Mouse (Mus musculus) forebrain, embryonic 12.5 days (tissue): Measurements from ENCODE around the gene Gm20388. TPM values are rescaled to one million over a fixed set of nuclear protein-coding genes. Genes with fewer than 3 reads are reported as not detected.

Experiments
- ATAC-seq: fragments of 200-750 bp; cut with Nextera tagmentation; 2 replicates; pipeline ENCODE4 v1.8.0; 2017; ENCODE audit warnings: moderate TSS enrichment; ENCODE audit not compliant: low FRiP score
- H3K27ac ChIP-seq: fragments of 300-500 bp; sonication (generic); 2 replicates; pipeline ENCODE4 v1.5.1; 2016; ENCODE audit warnings: mild to moderate bottlenecking
- H3K27me3 ChIP-seq: fragments of 300-500 bp; sonication (generic); 2 replicates; pipeline ENCODE4 v1.6.1; 2016; ENCODE audit warnings: mild to moderate bottlenecking
- H3K36me3 ChIP-seq: fragments of 300-500 bp; sonication (generic); replicated peaks from 2 replicates; pipeline ENCODE4 v1.6.1; 2016; ENCODE audit warnings: mild to moderate bottlenecking
- H3K4me1 ChIP-seq: fragments of 300-500 bp; sonication (generic); 2 replicates; pipeline ENCODE4 v1.6.1; 2016
- H3K4me2 ChIP-seq: fragments of 300-500 bp; sonication (generic); 2 replicates; pipeline ENCODE4 v1.6.1; 2016; ENCODE audit warnings: mild to moderate bottlenecking, moderate library complexity
- H3K4me3 ChIP-seq: fragments of 300-500 bp; sonication (generic); replicated peaks from 2 replicates; pipeline ENCODE4 v1.5.1; 2016; ENCODE audit warnings: mild to moderate bottlenecking
- H3K9ac ChIP-seq: fragments of 300-500 bp; sonication (generic); 2 replicates; pipeline ENCODE4 v1.6.1; 2016; ENCODE audit warnings: mild to moderate bottlenecking
- H3K9me3 ChIP-seq: fragments of 300-500 bp; sonication (generic); 2 replicates; pipeline ENCODE4 v1.6.1; 2016
- WGBS: fragments of 180-500 bp; shearing (Covaris S2); methylation state at CpG from one replicate; pipeline ENCODE4 v1.1.7; 2016; 5-methylcytosine and 5-hydroxymethylcytosine counted together
- polyA plus RNA-seq: library from polyadenylated mRNA; unstranded; fragments of >200 nt; fragmentation: Nextera tagmentation; extraction: Ambion mirVana; gene quantifications from 2 replicates; pipeline ENCODE4 v1.2.1, GENCODE M21; 2016

Gene Gm20388
- polyA plus RNA-seq, 1 experiment from 2014 or later, result not detected

- Histone ChIP-seq H3K27ac (no peak overlapping the region), H3K36me3 (no peaks in the 10 kb centered on the region), H3K9ac (no peak overlapping the region), H3K4me3 (no peak overlapping the region), H3K4me2 (no peak overlapping the region), H3K9me3 (no peaks in the 10 kb centered on the region), H3K27me3 (no peaks in the 10 kb centered on the region), H3K4me1 (peaks cover 17% of the 10 kb centered on the region)
- WGBS, result 80% methylated on average over 12 of the region's 12 CpGs
- no peak for ATAC-seq
Measured at GRCm38 (mm10) chr8:120150028-120150427, 239.4 kb downstream of the Gm20388 start.

GRCm38 (mm10) chr8:120151151-120151550 lies 240.5 kb downstream of the Gm20388 start:
- ATAC-seq, result no peak
- no peaks in the 10 kb centered on the region for H3K9me3 ChIP-seq
- H3K9ac ChIP-seq, result no peak overlapping the region
- no peaks in the 10 kb centered on the region for H3K36me3 ChIP-seq
- H3K4me3 ChIP-seq, result no peak overlapping the region
- no peaks in the 10 kb centered on the region for H3K27me3 ChIP-seq
- no peak overlapping the region for H3K4me2 ChIP-seq
- peaks cover 19% of the 10 kb centered on the region for H3K4me1 ChIP-seq
- H3K27ac ChIP-seq, result no peak overlapping the region
- 68% methylated on average over 9 of the region's 9 CpGs for WGBS

GRCm38 (mm10) chr8:120152636-120153035 lies 242.0 kb downstream of the Gm20388 start:
- H3K9ac ChIP-seq, result no peak overlapping the region
- H3K36me3 ChIP-seq, result no peaks in the 10 kb centered on the region
- H3K4me1 ChIP-seq, result peaks cover 21% of the 10 kb centered on the region
- no peak for ATAC-seq
- H3K27ac ChIP-seq, result no peak overlapping the region
- no peak overlapping the region for H3K4me2 ChIP-seq
- WGBS, result 64% methylated on average over 7 of the region's 7 CpGs
- H3K4me3 ChIP-seq, result no peak overlapping the region
- H3K27me3 ChIP-seq, result peaks cover 6% of the 10 kb centered on the region; the same call in 1 of the 2 replicates
- H3K9me3 ChIP-seq, result no peaks in the 10 kb centered on the region

- Histone ChIP-seq H3K4me3 (no peak overlapping the region), H3K9ac (no peak overlapping the region), H3K27me3 (peaks cover 6% of the 10 kb centered on the region; the same call in 1 of the 2 replicates), H3K36me3 (no peaks in the 10 kb centered on the region), H3K4me1 (peaks cover 15% of the 10 kb centered on the region; the same call in 1 of the 2 replicates), H3K9me3 (no peaks in the 10 kb centered on the region), H3K4me2 (no peak overlapping the region), H3K27ac (no peak overlapping the region)
- ATAC-seq, result no peak
- 88% methylated on average over 8 of the region's 8 CpGs for WGBS
Measured at GRCm38 (mm10) chr8:120160366-120160765, 249.7 kb downstream of the Gm20388 start.

- no peaks in the 10 kb centered on the region for H3K36me3 ChIP-seq
- no peak for ATAC-seq
- 84% methylated on average over 16 of the region's 16 CpGs for WGBS
- H3K4me3 ChIP-seq, result no peak overlapping the region
- no peaks in the 10 kb centered on the region for H3K9me3 ChIP-seq
- H3K9ac ChIP-seq, result no peak overlapping the region
- H3K27me3 ChIP-seq, result peaks cover 9% of the 10 kb centered on the region
- no peak overlapping the region for H3K27ac ChIP-seq
- H3K4me2 ChIP-seq, result no peak overlapping the region
- H3K4me1 ChIP-seq, result peaks cover 8% of the 10 kb centered on the region; the same call in 1 of the 2 replicates
Measured at GRCm38 (mm10) chr8:120161658-120162403, 251.2 kb downstream of the Gm20388 start.

GRCm38 (mm10) chr8:120162404-120162752 lies 251.7 kb downstream of the Gm20388 start:
- ATAC-seq, result no peak
- no peaks in the 10 kb centered on the region for H3K36me3 ChIP-seq
- no peaks in the 10 kb centered on the region for H3K9me3 ChIP-seq
- H3K4me2 ChIP-seq, result no peak overlapping the region
- 89% methylated on average over 5 of the region's 5 CpGs for WGBS
- H3K9ac ChIP-seq, result no peak overlapping the region
- no peak overlapping the region for H3K4me3 ChIP-seq
- peaks cover 9% of the 10 kb centered on the region for H3K4me1 ChIP-seq
- H3K27me3 ChIP-seq, result peaks cover 9% of the 10 kb centered on the region
- no peak overlapping the region for H3K27ac ChIP-seq

GRCm38 (mm10) chr8:120163376-120163775 lies 252.7 kb downstream of the Gm20388 start:
- no peak overlapping the region for H3K9ac ChIP-seq
- no peak for ATAC-seq
- H3K9me3 ChIP-seq, result no peaks in the 10 kb centered on the region
- 66% methylated on average over 8 of the region's 8 CpGs for WGBS
- H3K36me3 ChIP-seq, result no peaks in the 10 kb centered on the region
- H3K4me2 ChIP-seq, result no peak overlapping the region
- H3K27me3 ChIP-seq, result peaks cover 16% of the 10 kb centered on the region
- H3K4me1 ChIP-seq, result peaks cover 19% of the 10 kb centered on the region
- H3K27ac ChIP-seq, result no peak overlapping the region
- H3K4me3 ChIP-seq, result no peak overlapping the region

- Histone ChIP-seq H3K4me1 (peaks cover 24% of the 10 kb centered on the region), H3K27ac (no peak overlapping the region), H3K4me2 (no peak overlapping the region), H3K9me3 (no peaks in the 10 kb centered on the region), H3K27me3 (peaks cover 19% of the 10 kb centered on the region), H3K9ac (no peak overlapping the region), H3K36me3 (no peaks in the 10 kb centered on the region), H3K4me3 (no peak overlapping the region)
- WGBS, result 82% methylated on average over 5 of the region's 5 CpGs
- no peak for ATAC-seq
Measured at GRCm38 (mm10) chr8:120164026-120164425, 253.4 kb downstream of the Gm20388 start.

- H3K9ac ChIP-seq, result no peak overlapping the region
- no peak for ATAC-seq
- no peaks in the 10 kb centered on the region for H3K36me3 ChIP-seq
- no peak overlapping the region for H3K4me2 ChIP-seq
- H3K9me3 ChIP-seq, result no peaks in the 10 kb centered on the region
- WGBS, result 92% methylated on average over 8 of the region's 8 CpGs
- peaks cover 17% of the 10 kb centered on the region for H3K4me1 ChIP-seq
- no peak overlapping the region for H3K4me3 ChIP-seq
- H3K27me3 ChIP-seq, result peaks cover 29% of the 10 kb centered on the region
- H3K27ac ChIP-seq, result no peak overlapping the region
Measured at GRCm38 (mm10) chr8:120167136-120167535, 256.5 kb downstream of the Gm20388 start.

- H3K4me3 ChIP-seq, result no peak overlapping the region
- H3K9ac ChIP-seq, result no peak overlapping the region
- ATAC-seq, result no peak
- H3K27me3 ChIP-seq, result peaks cover 29% of the 10 kb centered on the region
- peak overlapping the region; percentile 26 for H3K4me2 ChIP-seq
- 20% methylated on average over 5 of the region's 5 CpGs for WGBS
- peaks cover 16% of the 10 kb centered on the region for H3K4me1 ChIP-seq
- no peaks in the 10 kb centered on the region for H3K9me3 ChIP-seq
- H3K36me3 ChIP-seq, result no peaks in the 10 kb centered on the region
- 0 out of 2 replicates have a peak overlapping the region, but pooled peaks have one; percentile 25 for H3K27ac ChIP-seq
Measured at GRCm38 (mm10) chr8:120167821-120168220, 257.2 kb downstream of the Gm20388 start.

- no peak for ATAC-seq
- Histone ChIP-seq H3K27ac (no peak overlapping the region), H3K9ac (no peak overlapping the region), H3K4me2 (no peak overlapping the region), H3K4me3 (no peak overlapping the region), H3K36me3 (no peaks in the 10 kb centered on the region), H3K27me3 (peaks cover 31% of the 10 kb centered on the region), H3K4me1 (peaks cover 16% of the 10 kb centered on the region), H3K9me3 (no peaks in the 10 kb centered on the region)
- 47% methylated on average over 8 of the region's 8 CpGs for WGBS
Measured at GRCm38 (mm10) chr8:120169119-120169518, 258.5 kb downstream of the Gm20388 start.

GRCm38 (mm10) chr8:120173195-120173594 lies 262.6 kb downstream of the Gm20388 start:
- H3K4me1 ChIP-seq, result peaks cover 38% of the 10 kb centered on the region
- no peak overlapping the region for H3K27ac ChIP-seq
- no peak overlapping the region for H3K9ac ChIP-seq
- WGBS, result 87% methylated on average over 1 of the region's 1 CpGs
- H3K9me3 ChIP-seq, result no peaks in the 10 kb centered on the region
- ATAC-seq, result no peak
- H3K27me3 ChIP-seq, result peaks cover 39% of the 10 kb centered on the region
- H3K36me3 ChIP-seq, result no peaks in the 10 kb centered on the region
- H3K4me3 ChIP-seq, result no peak overlapping the region
- H3K4me2 ChIP-seq, result no peak overlapping the region

- Histone ChIP-seq H3K9me3 (no peaks in the 10 kb centered on the region), H3K4me3 (no peak overlapping the region), H3K4me2 (no peak overlapping the region), H3K27ac (no peak overlapping the region), H3K27me3 (peaks cover 31% of the 10 kb centered on the region), H3K4me1 (peaks cover 46% of the 10 kb centered on the region), H3K9ac (no peak overlapping the region), H3K36me3 (no peaks in the 10 kb centered on the region)
- WGBS, result 56% methylated on average over 18 of the region's 18 CpGs
- no peak for ATAC-seq
Measured at GRCm38 (mm10) chr8:120174606-120175005, 264.0 kb downstream of the Gm20388 start.
